Mouse (Mus musculus): ENCODE measurements around the gene Arpp21. TPM values are rescaled to one million over a fixed set of nuclear protein-coding genes. Genes with fewer than 3 reads are reported as not detected.

Gene Arpp21
- polyA plus RNA-seq, 1 experiment = 0.35 TPM

GRCm38 (mm10) chr9:112231935-112232575 is 3.7 kb downstream of the Arpp21 start:
- DNase-seq (ENCODE audit: low read depth, low spot score) = no peak
- 58% methylated on average over 8 of the region's 8 CpGs for WGBS

- no peak for DNase-seq (ENCODE audit: low read depth, low spot score)
- WGBS = 76% methylated on average over 5 of the region's 5 CpGs
Observed at GRCm38 (mm10) chr9:112231383-112231782, 4.4 kb downstream of the Arpp21 start.

- DNase-seq (ENCODE audit: low read depth, low spot score) = no peak
- 69% methylated on average over 4 of the region's 4 CpGs for WGBS
Observed at GRCm38 (mm10) chr9:112230716-112231361, 4.9 kb downstream of the Arpp21 start.

GRCm38 (mm10) chr9:112228470-112228869 is 7.3 kb downstream of the Arpp21 start:
- 64% methylated on average over 3 of the region's 3 CpGs for WGBS
- no peak for DNase-seq (ENCODE audit: low read depth, low spot score)

- 45% methylated on average over 13 of the region's 13 CpGs for WGBS
- no peak for DNase-seq (ENCODE audit: low read depth, low spot score)
Observed at GRCm38 (mm10) chr9:112227174-112227573, 8.6 kb downstream of the Arpp21 start.

- DNase-seq (ENCODE audit: low read depth, low spot score) = no peak
- 26% methylated on average over 1 of the region's 1 CpGs for WGBS
Observed at GRCm38 (mm10) chr9:112226511-112226910, 9.2 kb downstream of the Arpp21 start.

- 59% methylated on average over 2 of the region's 2 CpGs for WGBS
- DNase-seq (ENCODE audit: low read depth, low spot score) = no peak
Observed at GRCm38 (mm10) chr9:112225046-112225445, 10.7 kb downstream of the Arpp21 start.

- no peak for DNase-seq (ENCODE audit: low read depth, low spot score)
- WGBS = 79% methylated on average over 8 of the region's 8 CpGs
Observed at GRCm38 (mm10) chr9:112219372-112219771, 16.4 kb downstream of the Arpp21 start.

GRCm38 (mm10) chr9:112218237-112218636 is 17.5 kb downstream of the Arpp21 start:
- 77% methylated on average over 3 of the region's 3 CpGs for WGBS

GRCm38 (mm10) chr9:112217161-112217560 is 18.6 kb downstream of the Arpp21 start:
- WGBS = 80% methylated on average over 4 of the region's 4 CpGs
- DNase-seq (ENCODE audit: low read depth, low spot score) = no peak

More at GRCm38 (mm10) chr9:112218237-112218636, 17.5 kb downstream of the Arpp21 start:
- DNase-seq (ENCODE audit: low read depth, low spot score) = no peak

- WGBS = 55% methylated on average over 10 of the region's 10 CpGs
- DNase-seq (ENCODE audit: low read depth, low spot score) = no peak
Observed at GRCm38 (mm10) chr9:112215030-112215806, 20.5 kb downstream of the Arpp21 start.

- WGBS = 20% methylated on average over 10 of the region's 10 CpGs
- DNase-seq (ENCODE audit: low read depth, low spot score) = no peak
Observed at GRCm38 (mm10) chr9:112213411-112214255, 22.1 kb downstream of the Arpp21 start.

GRCm38 (mm10) chr9:112209803-112210202 is 25.9 kb downstream of the Arpp21 start:
- DNase-seq (ENCODE audit: low read depth, low spot score) = no peak
- WGBS = 73% methylated on average over 3 of the region's 3 CpGs

- WGBS = 13% methylated on average over 4 of the region's 4 CpGs
- no peak for DNase-seq (ENCODE audit: low read depth, low spot score)
Observed at GRCm38 (mm10) chr9:112207767-112208166, 28.0 kb downstream of the Arpp21 start.

- WGBS = 72% methylated on average over 6 of the region's 6 CpGs
- no peak for DNase-seq (ENCODE audit: low read depth, low spot score)
Observed at GRCm38 (mm10) chr9:112198296-112198695, 37.4 kb downstream of the Arpp21 start.

GRCm38 (mm10) chr9:112194049-112194448 is 41.7 kb downstream of the Arpp21 start:
- DNase-seq (ENCODE audit: low read depth, low spot score) = no peak

- 87% methylated on average over 10 of the region's 10 CpGs for WGBS
- DNase-seq (ENCODE audit: low read depth, low spot score) = no peak
Observed at GRCm38 (mm10) chr9:112189394-112189793, 46.3 kb downstream of the Arpp21 start.

- DNase-seq (ENCODE audit: low read depth, low spot score) = no peak
- WGBS = 51% methylated on average over 12 of the region's 12 CpGs
Observed at GRCm38 (mm10) chr9:112188358-112188893, 47.3 kb downstream of the Arpp21 start.

GRCm38 (mm10) chr9:112187667-112188066 is 48.1 kb downstream of the Arpp21 start:
- DNase-seq (ENCODE audit: low read depth, low spot score) = no peak

More at GRCm38 (mm10) chr9:112187667-112188066, 48.1 kb downstream of the Arpp21 start:
- WGBS = 54% methylated on average over 14 of the region's 14 CpGs

Data from large intestine, adult 2 months (tissue).